Mouse (Mus musculus) frontal cortex, postnatal 25 days (tissue): ENCODE results near the gene Ess2.
"Not testable (repeated sequence)": the region's sequence is repeated elsewhere in the genome, so short reads cannot be mapped to it uniquely, and the experiment has no call there.

Source experiments
- DNase-seq, 2 experiments: peaks; one replicate each; pipeline ENCODE4 v3.0.0; 2022; ENCODE audit warnings: low spot score in 2 of 2

Ess2 gene

GRCm38 (mm10) chr16:17911052-17911595 lies at the start of gene Ess2:
Gene Ess2, minus strand, starts transcription at chr16:17911348.
- DNase-seq: peak; percentile 82 to 89

- not testable (repeated sequence) for DNase-seq
These were observed 45.0 kb upstream of the Ess2 start for GRCm38 (mm10) chr16:17956052-17956638.

GRCm38 (mm10) chr16:17951618-17952017 lies 40.5 kb upstream of the Ess2 start:
- no peak for DNase-seq

GRCm38 (mm10) chr16:17950068-17950467 lies 38.9 kb upstream of the Ess2 start:
- no peak for DNase-seq

- DNase-seq: no peak
These were observed 38.3 kb upstream of the Ess2 start for GRCm38 (mm10) chr16:17949421-17949877.

- no peak for DNase-seq
These were observed 34.1 kb upstream of the Ess2 start for GRCm38 (mm10) chr16:17945081-17945831.

- DNase-seq: no peak
These were observed 32.3 kb upstream of the Ess2 start for GRCm38 (mm10) chr16:17943466-17943865.

- DNase-seq: no peak
These were observed 28.2 kb upstream of the Ess2 start for GRCm38 (mm10) chr16:17939255-17939751.

GRCm38 (mm10) chr16:17938821-17939220 lies 27.7 kb upstream of the Ess2 start:
- no peak for DNase-seq

GRCm38 (mm10) chr16:17938187-17938586 lies 27.0 kb upstream of the Ess2 start:
- no peak for DNase-seq

GRCm38 (mm10) chr16:17936776-17937175 lies 25.6 kb upstream of the Ess2 start:
- no peak for DNase-seq

GRCm38 (mm10) chr16:17934445-17934910 lies 23.3 kb upstream of the Ess2 start:
- no peak for DNase-seq

GRCm38 (mm10) chr16:17933594-17934444 lies 22.7 kb upstream of the Ess2 start:
- DNase-seq: no peak

- no peak for DNase-seq
These were observed 20.8 kb upstream of the Ess2 start for GRCm38 (mm10) chr16:17931906-17932460.

- no peak for DNase-seq
These were observed 18.5 kb upstream of the Ess2 start for GRCm38 (mm10) chr16:17929631-17930030.

GRCm38 (mm10) chr16:17929211-17929610 lies 18.1 kb upstream of the Ess2 start:
- no peak for DNase-seq

GRCm38 (mm10) chr16:17928627-17929104 lies 17.5 kb upstream of the Ess2 start:
- peak in 1 of 2 experiments; percentile 25 for DNase-seq

GRCm38 (mm10) chr16:17928087-17928580 lies 17.0 kb upstream of the Ess2 start, which contains the start of gene Slc25a1:
Gene Slc25a1, minus strand, starts transcription at chr16:17928219.
- DNase-seq: peak; percentile 72 to 76

GRCm38 (mm10) chr16:17927351-17928082 lies 16.4 kb upstream of the Ess2 start:
- no peak for DNase-seq

- no peak for DNase-seq
These were observed 11.0 kb upstream of the Ess2 start for GRCm38 (mm10) chr16:17922163-17922538.
